Mouse (Mus musculus): ENCODE data around the gene Myo1b. TPM values are rescaled to one million over a fixed set of nuclear protein-coding genes. Genes with fewer than 3 reads are reported as not detected.

The Myo1b gene
- total and polyA plus RNA-seq, 3 experiments = 0.07 TPM; not detected in 1

DNA sequence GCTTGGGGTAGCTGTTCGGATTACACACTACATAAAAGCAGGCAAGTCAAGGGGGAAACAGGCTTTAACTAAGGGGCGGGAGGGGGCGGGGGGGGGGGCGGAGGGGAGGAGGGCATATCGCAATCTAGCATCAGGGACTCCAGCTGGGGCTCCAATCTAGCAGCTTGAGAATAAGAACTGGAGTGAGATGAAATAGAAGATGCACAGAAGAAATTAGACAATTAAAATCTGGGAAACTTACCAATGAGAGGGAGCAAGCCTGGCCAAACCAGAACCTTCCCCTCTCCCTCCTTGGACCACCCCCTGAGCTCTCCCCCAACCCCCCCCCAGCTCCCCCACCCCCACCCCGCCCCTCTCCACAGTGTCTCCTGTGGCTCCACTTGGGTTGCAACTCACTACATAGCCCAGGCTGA, 18.7 kb downstream of the Myo1b start:
- TF ChIP-seq ZNF384 (IDR thresholded peaks at IDR 0.05; ENCODE audit: low read depth, low read length) (no peak), E2F4 (IDR thresholded peaks at IDR 0.05; ENCODE audit: insufficient replicate concordance, low read depth, low read length) (no peak), TBP (conservative IDR thresholded peaks at IDR 0.05; ENCODE audit: low read depth, low read length) (no peak), JUN (IDR thresholded peaks at IDR 0.05; ENCODE audit: insufficient read depth, low read depth, low read length) (no peak), TCF12 (IDR thresholded peaks at IDR 0.05; ENCODE audit: low read depth, low read length) (no peak), HCFC1 (IDR thresholded peaks at IDR 0.05; ENCODE audit: low read depth, low read length) (no peak), PAX5 (IDR thresholded peaks at IDR 0.05; ENCODE audit: low read length) (no peak), ZC3H11A (IDR thresholded peaks at IDR 0.05; ENCODE audit: low read depth, low read length) (no peak), CHD1 (IDR thresholded peaks at IDR 0.05; ENCODE audit: low read depth, low read length) (no peak), ETS1 (conservative IDR thresholded peaks at IDR 0.05; ENCODE audit: low read depth, low read length) (no peak), ZMIZ1 (IDR thresholded peaks at IDR 0.05; ENCODE audit: low read depth, low read length) (no peak), POLR2AphosphoS2 (IDR thresholded peaks at IDR 0.05; ENCODE audit: low read depth, low read length) (no peak)
- dilution Hi-C loops (cut with MboI; ENCODE audit: extremely low pct_ligation_motif_present, extremely low pct_unique_long_range_greater_than_20kb, low sequenced_read_pairs) (no loop called here), in situ Hi-C loops (cut with MboI; ENCODE audit: low pct_ligation_motif_present, low pct_unique_long_range_greater_than_20kb, low sequenced_read_pairs) (no loop called here)
- no peaks in the 10 kb centered on the region for H3K27me3 ChIP-seq (replicated peaks)
- H3K79me2 ChIP-seq (replicated peaks; ENCODE audit: control insufficient read depth, extremely low read depth, insufficient read depth, poor library complexity, severe bottlenecking) = no peaks in the 10 kb centered on the region
- H3K36me3 ChIP-seq (replicated peaks in 1 of 2; ENCODE audit: control insufficient read depth in 1 of 2, insufficient read depth in 1 of 2, low read length in 1 of 2) = no peaks in the 10 kb centered on the region
- DNase-seq (ENCODE audit: extremely low read depth) = no peak
- H3K27ac ChIP-seq (ENCODE audit: insufficient read depth, low read depth) = no peak overlapping the region
- no peaks in the 10 kb centered on the region for H3K9me3 ChIP-seq (replicated peaks; ENCODE audit: low read length)
- no peak overlapping the region for H3K4me3 ChIP-seq (replicated peaks in 1 of 3; ENCODE audit: low read depth in 2 of 3, low read length in 2 of 3, poor library complexity in 1 of 3)
- no peak overlapping the region for H3K4me2 ChIP-seq (ENCODE audit: insufficient read depth, low read depth, poor library complexity, severe bottlenecking)
- H3K4me1 ChIP-seq (ENCODE audit: control insufficient read depth in 1 of 2, insufficient read depth in 2 of 2) = no peaks in the 10 kb centered on the region
- no peak overlapping the region for H3K9ac ChIP-seq (ENCODE audit: insufficient read depth, low read depth)

DNA sequence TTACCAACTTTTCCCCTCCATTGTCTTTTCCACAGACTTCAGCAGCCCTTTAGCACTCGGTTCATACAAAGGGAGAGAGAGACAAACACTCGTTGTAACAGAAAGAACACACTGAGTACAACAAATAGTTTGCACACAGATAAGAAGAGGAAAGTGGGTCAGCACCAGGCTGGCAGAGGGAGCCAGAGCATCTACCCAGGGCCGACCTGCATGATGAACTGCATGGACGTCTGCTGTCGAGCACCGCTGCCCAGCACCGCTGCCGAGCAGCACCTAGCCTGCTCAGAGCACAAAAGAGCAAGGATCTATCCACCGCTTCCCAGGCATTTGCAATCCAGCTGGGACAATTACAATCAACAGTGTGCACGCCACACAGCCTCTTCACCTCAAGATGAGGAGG, 19.9 kb downstream of the Myo1b start:
- no peak for TF ChIP-seq IRF4 (IDR thresholded peaks at IDR 0.05; ENCODE audit: low read depth, low read length)
- dilution Hi-C loops (cut with MboI; ENCODE audit: extremely low pct_ligation_motif_present, extremely low pct_unique_long_range_greater_than_20kb, low sequenced_read_pairs) (no loop called here), in situ Hi-C loops (cut with MboI; ENCODE audit: low pct_ligation_motif_present, low pct_unique_long_range_greater_than_20kb, low sequenced_read_pairs) (no loop called here)
- H3K79me2 ChIP-seq (replicated peaks; ENCODE audit: control insufficient read depth, extremely low read depth, insufficient read depth, poor library complexity, severe bottlenecking) = no peaks in the 10 kb centered on the region
- no peak overlapping the region for H3K9ac ChIP-seq (ENCODE audit: insufficient read depth, low read depth)
- H3K4me3 ChIP-seq (replicated peaks in 1 of 3; ENCODE audit: low read depth in 2 of 3, low read length in 2 of 3, poor library complexity in 1 of 3) = no peak overlapping the region
- H3K4me1 ChIP-seq (ENCODE audit: control insufficient read depth in 1 of 2, insufficient read depth in 2 of 2) = no peaks in the 10 kb centered on the region
- no peak for DNase-seq (ENCODE audit: extremely low read depth)
- no peak overlapping the region for H3K27ac ChIP-seq (ENCODE audit: insufficient read depth, low read depth)
- no peaks in the 10 kb centered on the region for H3K27me3 ChIP-seq (replicated peaks)
- no peaks in the 10 kb centered on the region for H3K9me3 ChIP-seq (replicated peaks; ENCODE audit: low read length)
- no peak overlapping the region for H3K4me2 ChIP-seq (ENCODE audit: insufficient read depth, low read depth, poor library complexity, severe bottlenecking)
- H3K36me3 ChIP-seq (replicated peaks in 1 of 2; ENCODE audit: control insufficient read depth in 1 of 2, insufficient read depth in 1 of 2, low read length in 1 of 2) = no peaks in the 10 kb centered on the region

DNA sequence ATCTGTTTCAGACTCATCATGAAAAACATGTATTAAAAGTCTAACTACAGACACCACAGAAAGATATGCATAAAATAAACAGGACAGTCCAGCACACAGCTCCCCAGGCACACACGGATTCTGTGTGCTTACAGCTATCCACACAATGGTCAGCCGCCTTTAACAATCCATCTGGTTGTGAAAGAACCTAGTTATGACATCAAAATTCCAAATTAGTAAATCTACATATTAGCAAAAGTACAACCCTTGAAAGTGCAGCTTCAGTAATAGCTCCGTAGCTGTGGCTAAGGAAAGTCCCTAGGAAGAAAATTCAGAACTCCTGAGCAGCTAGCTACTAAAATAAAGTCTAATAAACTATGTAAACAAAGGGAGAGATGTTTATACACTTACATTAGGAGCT, 21.1 kb downstream of the Myo1b start:
- Histone ChIP-seq H3K27me3 (replicated peaks) (no peaks in the 10 kb centered on the region), H3K9ac (ENCODE audit: insufficient read depth, low read depth) (no peak overlapping the region), H3K4me1 (ENCODE audit: control insufficient read depth in 1 of 2, insufficient read depth in 2 of 2) (no peaks in the 10 kb centered on the region), H3K27ac (ENCODE audit: insufficient read depth, low read depth) (no peak overlapping the region), H3K4me3 (replicated peaks in 1 of 3; ENCODE audit: low read depth in 2 of 3, low read length in 2 of 3, poor library complexity in 1 of 3) (no peak overlapping the region), H3K9me3 (replicated peaks; ENCODE audit: low read length) (no peaks in the 10 kb centered on the region), H3K79me2 (replicated peaks; ENCODE audit: control insufficient read depth, extremely low read depth, insufficient read depth, poor library complexity, severe bottlenecking) (no peaks in the 10 kb centered on the region), H3K4me2 (ENCODE audit: insufficient read depth, low read depth, poor library complexity, severe bottlenecking) (no peak overlapping the region), H3K36me3 (replicated peaks in 1 of 2; ENCODE audit: control insufficient read depth in 1 of 2, insufficient read depth in 1 of 2, low read length in 1 of 2) (no peaks in the 10 kb centered on the region)
- DNase-seq (ENCODE audit: extremely low read depth) = no peak
- in situ Hi-C loops (cut with MboI; ENCODE audit: low pct_ligation_motif_present, low pct_unique_long_range_greater_than_20kb, low sequenced_read_pairs) (no loop called here), dilution Hi-C loops (cut with MboI; ENCODE audit: extremely low pct_ligation_motif_present, extremely low pct_unique_long_range_greater_than_20kb, low sequenced_read_pairs) (no loop called here)
- no peak for TF ChIP-seq PAX5 (IDR thresholded peaks at IDR 0.05; ENCODE audit: low read length)
- TF ChIP-seq BHLHE40 (IDR thresholded peaks at IDR 0.05; ENCODE audit: low read depth, low read length) = no peak
- TF ChIP-seq MEF2A (IDR thresholded peaks at IDR 0.05; ENCODE audit: borderline replicate concordance, low read depth, low read length) = no peak
- no peak for TF ChIP-seq CHD2 (IDR thresholded peaks at IDR 0.05; ENCODE audit: low read length)
- TF ChIP-seq POLR2A (IDR thresholded peaks at IDR 0.05; ENCODE audit: low read depth, low read length) = no peak
- TF ChIP-seq EP300 (IDR thresholded peaks at IDR 0.05; ENCODE audit: low read length) = no peak
- no peak for TF ChIP-seq USF1 (IDR thresholded peaks at IDR 0.05; ENCODE audit: low read depth, low read length)
- TF ChIP-seq RAD21 (IDR thresholded peaks at IDR 0.05; ENCODE audit: low read depth, low read length) = no peak
- no peak for TF ChIP-seq GABPA (IDR thresholded peaks at IDR 0.05; ENCODE audit: insufficient replicate concordance, low read depth, low read length)

Measured in CH12.LX (cell line).